Mouse (Mus musculus): ENCODE measurements around the gene Rab33b. TPM values are rescaled to one million over a fixed set of nuclear protein-coding genes. Genes with fewer than 3 reads are reported as not detected.

The Rab33b gene
- 2.8 and 3.9 TPM in 2 replicates for polyA plus RNA-seq (2012; rRNA removed)

DNA sequence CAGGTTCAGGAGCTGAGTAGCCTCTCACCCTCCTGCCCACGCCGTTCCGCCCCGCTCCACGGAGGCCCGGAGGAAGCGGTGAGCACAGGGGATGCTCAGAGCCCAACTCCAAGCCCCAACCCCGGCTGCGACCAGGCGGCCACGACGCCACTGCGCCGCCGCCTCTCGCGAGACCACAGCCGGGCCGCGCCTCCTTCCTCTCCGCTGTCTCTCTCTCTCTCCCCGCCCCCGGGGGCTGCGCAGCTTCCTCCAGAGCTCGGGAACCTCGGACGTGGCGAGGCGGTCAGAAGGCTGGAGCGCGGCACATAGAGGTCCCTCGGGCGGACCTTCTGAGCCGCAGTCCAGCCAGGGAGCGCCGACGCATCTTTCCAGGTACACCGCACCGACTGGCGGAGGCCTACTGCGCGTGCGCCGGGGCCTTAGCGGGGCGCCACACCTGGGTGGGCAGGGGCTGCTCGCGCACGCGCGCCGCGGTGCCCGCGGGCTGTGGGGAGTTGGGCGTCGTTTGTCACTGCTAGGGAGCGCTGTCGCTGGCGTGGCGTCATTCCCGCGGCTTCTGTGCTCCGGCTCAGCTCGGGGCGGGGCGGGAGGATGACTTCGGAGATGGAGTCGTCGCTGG lies at the start of gene Rab33b:
Gene Rab33b, plus strand, starts transcription at position 180 of the 619 bp plus-strand sequence.

Other genes with a start within 250 kb of the Rab33b start
- 16.7 and 17.6 TPM in 2 replicates for gene Elf2, start 143.3 kb upstream of the Rab33b start, polyA plus RNA-seq (2012; rRNA removed)
- gene Mgarp, start 87.2 kb upstream of the Rab33b start, polyA plus RNA-seq (2012; rRNA removed): 0.99 and 1.1 TPM in 2 replicates
- gene Ndufc1, start 74.9 kb upstream of the Rab33b start, polyA plus RNA-seq (2012; rRNA removed): 195 and 201 TPM in 2 replicates
- 7.7 and 8.4 TPM in 2 replicates for gene Naa15, start 68.8 kb upstream of the Rab33b start, polyA plus RNA-seq (2012; rRNA removed)
- 1.9 and 2.3 TPM in 2 replicates for gene Setd7, start 77.0 kb downstream of the Rab33b start, polyA plus RNA-seq (2012; rRNA removed)
- gene Mgst2, start 176.4 kb downstream of the Rab33b start, polyA plus RNA-seq (2012; rRNA removed): 6.2 and 6.6 TPM in 2 replicates

Data from liver, embryonic 18 days (tissue).